Mouse (Mus musculus) limb, embryonic 13.5 days (tissue): ENCODE measurements around the gene Ube2i. TPM values are rescaled to one million over a fixed set of nuclear protein-coding genes. Genes with fewer than 3 reads are reported as not detected.

Source experiments
- ATAC-seq: fragments of 200-750 bp; cut with Nextera tagmentation; 2 replicates; pipeline ENCODE4 v1.8.0; 2017; ENCODE audit warnings: low read depth, moderate number of reproducible peaks, moderate TSS enrichment; ENCODE audit not compliant: low FRiP score
- H3K27ac ChIP-seq: fragments of 300-500 bp; sonication (generic); 2 replicates; pipeline ENCODE4 v1.5.1; 2015; ENCODE audit warnings: inconsistent platforms, mild to moderate bottlenecking, moderate library complexity
- H3K27me3 ChIP-seq: fragments of 300-500 bp; sonication (generic); 2 replicates; pipeline ENCODE4 v1.6.1; 2015; ENCODE audit warnings: mild to moderate bottlenecking, inconsistent platforms
- H3K36me3 ChIP-seq: fragments of 300-500 bp; sonication (generic); 2 replicates; pipeline ENCODE4 v1.6.1; 2015; ENCODE audit warnings: inconsistent platforms, mild to moderate bottlenecking, moderate library complexity
- H3K4me1 ChIP-seq: fragments of 300-500 bp; sonication (generic); 2 replicates; pipeline ENCODE4 v1.6.1; 2015; ENCODE audit warnings: inconsistent platforms
- H3K4me2 ChIP-seq: fragments of 300-500 bp; sonication (generic); replicated peaks from 2 replicates; pipeline ENCODE4 v1.6.1; 2015; ENCODE audit warnings: inconsistent platforms, mild to moderate bottlenecking, moderate library complexity
- H3K4me3 ChIP-seq: fragments of 300-500 bp; sonication (generic); 2 replicates; pipeline ENCODE4 v1.5.1; 2015; ENCODE audit warnings: moderate library complexity, mild to moderate bottlenecking, inconsistent platforms
- H3K9ac ChIP-seq: fragments of 300-500 bp; sonication (generic); 2 replicates; pipeline ENCODE4 v1.6.1; 2015; ENCODE audit warnings: mild to moderate bottlenecking, inconsistent platforms
- H3K9me3 ChIP-seq: fragments of 300-500 bp; sonication (generic); 2 replicates; pipeline ENCODE4 v1.6.1; 2016; ENCODE audit warnings: inconsistent platforms
- WGBS: fragments of 180-500 bp; shearing (Covaris S2); methylation state at CpG from one replicate; pipeline ENCODE4 v1.1.7; 2015; 5-methylcytosine and 5-hydroxymethylcytosine counted together
- polyA plus RNA-seq: library from polyadenylated mRNA; unstranded; fragments of >200 nt; fragmentation: Nextera tagmentation; extraction: Ambion mirVana; gene quantifications from 2 replicates; pipeline ENCODE4 v1.2.1, GENCODE M21; 2015

Gene Ube2i
- 679 and 685 TPM in 2 replicates for polyA plus RNA-seq

- WGBS: 79% methylated on average over 9 of the region's 9 CpGs
- ATAC-seq: no peak
- Histone ChIP-seq H3K27me3 (no peaks in the 10 kb centered on the region; the same call in 1 of the 2 replicates), H3K36me3 (peaks cover 3% of the 10 kb centered on the region; the same call in 1 of the 2 replicates), H3K4me1 (peaks cover 31% of the 10 kb centered on the region), H3K9me3 (no peaks in the 10 kb centered on the region), H3K4me2 (peak within 1 kb of the TSS; percentile 100), H3K27ac (peak within 1 kb of the TSS; percentile 94), H3K9ac (peak within 1 kb of the TSS; percentile 100), H3K4me3 (peak within 1 kb of the TSS; percentile 99)
Observed at GRCm38 (mm10) chr17:25274571-25275346, at the start of gene Ube2i. TSS of gene Ube2i (minus strand) at chr17:25274622.

DNA sequence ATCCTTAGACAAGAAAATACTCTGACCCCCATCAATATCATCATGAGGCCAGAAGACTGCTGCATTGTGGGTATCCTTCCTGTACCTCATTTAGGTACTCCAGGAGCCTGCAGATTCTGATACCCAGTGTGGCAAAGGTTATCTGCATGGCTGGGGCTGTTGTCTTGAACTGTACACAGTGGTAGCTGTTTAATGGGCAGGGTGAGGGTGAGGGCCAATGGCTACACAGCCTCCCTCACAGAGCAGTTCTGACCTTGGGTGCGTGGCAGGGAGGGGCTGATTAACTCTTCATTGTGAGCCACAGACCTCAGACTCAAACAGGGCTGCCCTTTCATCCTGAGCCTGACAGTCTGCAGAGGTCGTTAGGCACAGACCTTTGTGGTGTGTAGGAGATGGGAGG, 48.5 kb upstream of the Ube2i start:
- H3K27me3 ChIP-seq: 0 out of 2 replicates have a peak, but pooled peaks cover 13% of the 10 kb centered on the region
- H3K9ac ChIP-seq: no peak overlapping the region
- no peaks in the 10 kb centered on the region for H3K36me3 ChIP-seq
- H3K9me3 ChIP-seq: no peaks in the 10 kb centered on the region
- WGBS: 12% methylated on average over 2 of the region's 2 CpGs
- no peak overlapping the region for H3K4me2 ChIP-seq
- H3K4me3 ChIP-seq: no peak overlapping the region
- H3K27ac ChIP-seq: no peak overlapping the region
- ATAC-seq: no peak
- no peaks in the 10 kb centered on the region for H3K4me1 ChIP-seq

- H3K9ac ChIP-seq: no peak overlapping the region
- H3K36me3 ChIP-seq: no peaks in the 10 kb centered on the region
- 0 out of 2 replicates have a peak, but pooled peaks cover 16% of the 10 kb centered on the region for H3K27me3 ChIP-seq
- 90% methylated on average over 8 of the region's 8 CpGs for WGBS
- H3K27ac ChIP-seq: no peak overlapping the region
- H3K4me3 ChIP-seq: no peak overlapping the region
- no peaks in the 10 kb centered on the region for H3K9me3 ChIP-seq
- no peaks in the 10 kb centered on the region for H3K4me1 ChIP-seq
- H3K4me2 ChIP-seq: no peak overlapping the region
- ATAC-seq: no peak
Observed at GRCm38 (mm10) chr17:25320819-25321218, 46.4 kb upstream of the Ube2i start.

- WGBS: 86% methylated on average over 5 of the region's 5 CpGs
- Histone ChIP-seq H3K27me3 (0 out of 2 replicates have a peak, but pooled peaks cover 11% of the 10 kb centered on the region), H3K4me2 (no peak within 1 kb of the TSS), H3K9ac (no peak within 1 kb of the TSS), H3K36me3 (no peaks in the 10 kb centered on the region), H3K9me3 (no peaks in the 10 kb centered on the region), H3K27ac (no peak within 1 kb of the TSS), H3K4me1 (no peaks in the 10 kb centered on the region), H3K4me3 (no peak within 1 kb of the TSS)
- ATAC-seq: no peak
Observed at GRCm38 (mm10) chr17:25318354-25318753, 43.9 kb upstream of the Ube2i start, which contains the start of gene Prss29. TSS of gene Prss29 (plus strand) at chr17:25318654.

- H3K36me3 ChIP-seq: no peaks in the 10 kb centered on the region
- H3K27ac ChIP-seq: no peak within 1 kb of the TSS
- 0 out of 2 replicates have a peak, but pooled peaks cover 2% of the 10 kb centered on the region for H3K27me3 ChIP-seq
- no peak within 1 kb of the TSS for H3K4me2 ChIP-seq
- ATAC-seq: no peak
- H3K4me3 ChIP-seq: no peak within 1 kb of the TSS
- 68% methylated on average over 4 of the region's 4 CpGs for WGBS
- no peaks in the 10 kb centered on the region for H3K9me3 ChIP-seq
- H3K4me1 ChIP-seq: no peaks in the 10 kb centered on the region
- no peak within 1 kb of the TSS for H3K9ac ChIP-seq
Observed at GRCm38 (mm10) chr17:25308346-25308745, 33.9 kb upstream of the Ube2i start, which contains the start of gene Prss28. TSS of gene Prss28 (plus strand) at chr17:25308646.

GRCm38 (mm10) chr17:25298094-25298493, 23.7 kb upstream of the Ube2i start, which contains the start of gene Prss34:
TSS of gene Prss34 (plus strand) at chr17:25298394.
- Histone ChIP-seq H3K4me1 (no peaks in the 10 kb centered on the region), H3K9ac (no peak within 1 kb of the TSS), H3K36me3 (no peaks in the 10 kb centered on the region), H3K4me3 (no peak within 1 kb of the TSS), H3K9me3 (no peaks in the 10 kb centered on the region), H3K27me3 (0 out of 2 replicates have a peak, but pooled peaks cover 14% of the 10 kb centered on the region), H3K27ac (no peak within 1 kb of the TSS), H3K4me2 (no peak within 1 kb of the TSS)
- no peak for ATAC-seq
- WGBS: 70% methylated on average over 5 of the region's 5 CpGs

DNA sequence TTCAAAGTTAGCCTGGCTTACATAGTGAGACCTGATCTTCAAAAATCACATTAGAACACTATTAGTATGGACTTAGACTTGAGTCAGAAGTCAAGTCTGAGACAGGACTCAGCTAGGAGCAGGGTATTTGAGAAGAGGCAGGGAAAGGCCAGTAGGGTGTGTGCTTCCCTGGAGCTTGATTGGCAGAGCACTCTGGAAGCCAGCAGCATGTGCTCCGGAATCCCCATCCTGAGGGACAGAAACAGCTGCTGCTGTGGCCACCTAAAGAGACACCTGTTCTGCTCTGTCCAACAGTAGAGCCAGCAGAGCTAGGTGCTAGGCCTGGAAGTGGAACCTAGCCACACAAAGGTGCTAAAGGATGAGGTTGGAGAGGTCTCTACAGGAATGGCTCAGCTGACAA, 19.7 kb upstream of the Ube2i start:
- WGBS: 68% methylated on average over 1 of the region's 1 CpGs
- ATAC-seq: no peak

GRCm38 (mm10) chr17:25293495-25293894, 19.1 kb upstream of the Ube2i start:
- ATAC-seq: no peak
- WGBS: 78% methylated on average over 5 of the region's 5 CpGs

More for the DNA sequence above, 19.7 kb upstream of the Ube2i start:
- Histone ChIP-seq H3K27me3 (0 out of 2 replicates have a peak, but pooled peaks cover 14% of the 10 kb centered on the region), H3K4me2 (no peak overlapping the region), H3K4me1 (no peaks in the 10 kb centered on the region), H3K36me3 (no peaks in the 10 kb centered on the region), H3K9me3 (no peaks in the 10 kb centered on the region), H3K9ac (no peak overlapping the region), H3K4me3 (no peak overlapping the region), H3K27ac (no peak overlapping the region)

DNA sequence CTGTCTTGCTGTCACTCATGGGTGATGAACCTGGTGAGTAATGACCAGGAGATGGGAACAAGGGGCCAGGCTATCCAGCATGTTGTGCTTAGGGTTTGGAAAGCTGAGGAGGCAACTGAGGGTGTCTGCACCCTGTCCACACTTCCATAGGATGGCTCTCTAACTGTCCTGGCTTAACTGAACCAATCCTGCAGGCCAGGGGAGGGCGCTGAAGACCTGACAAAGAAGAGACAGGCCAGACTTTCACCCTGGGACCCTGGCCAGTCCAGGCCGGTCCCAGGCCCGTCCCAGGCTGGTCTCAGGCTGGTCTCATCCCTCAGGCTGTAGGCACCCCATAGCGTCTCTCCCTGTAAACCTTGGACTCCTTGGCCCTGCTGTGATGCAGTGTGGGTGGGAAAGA, 16.0 kb upstream of the Ube2i start:
- 49% methylated on average over 4 of the region's 4 CpGs for WGBS
- H3K27me3 ChIP-seq: 0 out of 2 replicates have a peak, but pooled peaks cover 6% of the 10 kb centered on the region
- H3K9ac ChIP-seq: no peak overlapping the region
- ATAC-seq: no peak
- H3K4me2 ChIP-seq: no peak overlapping the region
- H3K4me1 ChIP-seq: no peaks in the 10 kb centered on the region
- H3K27ac ChIP-seq: no peak overlapping the region
- no peaks in the 10 kb centered on the region for H3K36me3 ChIP-seq
- H3K9me3 ChIP-seq: no peaks in the 10 kb centered on the region
- no peak overlapping the region for H3K4me3 ChIP-seq

More at GRCm38 (mm10) chr17:25293495-25293894, 19.1 kb upstream of the Ube2i start:
- H3K27me3 ChIP-seq: 0 out of 2 replicates have a peak, but pooled peaks cover 7% of the 10 kb centered on the region
- H3K4me1 ChIP-seq: no peaks in the 10 kb centered on the region
- no peaks in the 10 kb centered on the region for H3K36me3 ChIP-seq
- no peak overlapping the region for H3K4me2 ChIP-seq
- H3K9ac ChIP-seq: no peak overlapping the region
- H3K4me3 ChIP-seq: no peak overlapping the region
- H3K9me3 ChIP-seq: no peaks in the 10 kb centered on the region
- no peak overlapping the region for H3K27ac ChIP-seq

GRCm38 (mm10) chr17:25288842-25289241, 14.4 kb upstream of the Ube2i start:
- H3K4me1 ChIP-seq: no peaks in the 10 kb centered on the region
- H3K4me2 ChIP-seq: no peak overlapping the region
- no peak overlapping the region for H3K4me3 ChIP-seq
- 0 out of 2 replicates have a peak, but pooled peaks cover 6% of the 10 kb centered on the region for H3K27me3 ChIP-seq
- WGBS: 14% methylated on average over 4 of the region's 4 CpGs
- no peak for ATAC-seq
- no peaks in the 10 kb centered on the region for H3K36me3 ChIP-seq
- no peak overlapping the region for H3K27ac ChIP-seq
- H3K9me3 ChIP-seq: no peaks in the 10 kb centered on the region
- H3K9ac ChIP-seq: no peak overlapping the region

GRCm38 (mm10) chr17:25285033-25285432, 10.6 kb upstream of the Ube2i start:
- Histone ChIP-seq H3K9ac (no peak overlapping the region), H3K4me3 (no peak overlapping the region), H3K36me3 (no peaks in the 10 kb centered on the region), H3K4me2 (no peak overlapping the region), H3K9me3 (no peaks in the 10 kb centered on the region), H3K27me3 (no peaks in the 10 kb centered on the region), H3K27ac (no peak overlapping the region), H3K4me1 (no peaks in the 10 kb centered on the region)
- no peak for ATAC-seq
- WGBS: 27% methylated on average over 3 of the region's 3 CpGs

DNA sequence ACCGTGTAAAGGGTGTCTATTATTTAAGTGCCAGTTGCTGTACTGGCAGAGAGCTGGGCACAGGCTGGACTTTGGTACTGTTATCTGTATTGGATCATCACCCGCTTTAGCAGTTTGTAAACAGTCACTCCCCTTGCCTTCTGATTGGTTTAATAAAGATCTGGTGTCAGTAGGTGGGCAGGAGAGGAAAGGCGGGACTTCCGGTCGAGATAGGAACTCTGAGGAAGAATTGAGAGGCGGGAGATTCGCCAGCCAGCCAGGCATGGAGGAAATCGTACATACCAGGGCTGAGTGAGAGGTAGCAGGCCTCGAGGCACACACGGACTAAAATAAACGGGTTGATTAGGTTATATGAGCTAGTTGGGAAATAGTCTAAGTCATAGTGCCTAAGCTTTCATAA, 7.7 kb upstream of the Ube2i start:
- ATAC-seq: no peak

More for the DNA sequence above, 7.7 kb upstream of the Ube2i start:
- Histone ChIP-seq H3K36me3 (no peaks in the 10 kb centered on the region), H3K9me3 (no peaks in the 10 kb centered on the region), H3K4me3 (no peak overlapping the region), H3K4me2 (no peak overlapping the region), H3K27me3 (no peaks in the 10 kb centered on the region; the same call in 1 of the 2 replicates), H3K4me1 (no peaks in the 10 kb centered on the region), H3K27ac (no peak overlapping the region), H3K9ac (no peak overlapping the region)
- WGBS: 43% methylated on average over 11 of the region's 11 CpGs
